In the genomic region with DNA sequence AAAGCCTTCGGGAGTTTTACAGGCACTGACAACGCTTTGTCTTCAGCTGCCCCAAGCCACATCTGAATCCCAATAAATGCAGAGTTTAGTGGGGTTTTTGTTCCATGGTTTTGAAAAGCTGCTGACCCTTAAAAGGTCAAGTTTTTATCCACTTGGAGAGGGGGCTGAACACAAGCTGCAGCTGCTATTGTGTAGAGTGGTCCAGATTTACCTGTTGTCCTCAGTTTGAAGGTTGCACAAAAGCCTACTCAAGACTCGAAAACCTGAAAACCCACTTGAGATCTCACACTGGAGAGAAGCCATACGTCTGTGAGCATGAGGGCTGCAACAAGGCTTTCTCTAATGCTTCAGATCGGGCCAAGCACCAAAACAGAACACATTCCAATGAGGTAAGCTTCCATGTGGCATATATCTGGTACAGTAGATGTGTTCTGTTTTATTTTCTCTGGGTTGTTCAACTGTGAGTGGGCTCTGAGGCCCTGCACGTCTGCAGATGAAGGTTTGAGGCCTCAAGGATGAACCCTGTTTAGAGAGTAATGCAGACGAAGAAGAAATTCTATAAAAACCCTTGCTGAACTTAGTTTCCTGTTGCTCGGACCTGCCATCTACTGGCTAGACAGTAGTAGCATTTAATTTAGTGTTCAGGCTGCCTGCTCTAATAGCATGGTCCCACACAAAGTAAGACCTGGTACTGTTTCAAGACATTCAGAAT, we compare ENCODE assay signal across 8 mouse cellular contexts.
A peak's percentile ranks its signal among the peaks of the same experiment; 100 is the strongest.
DNase-seq lines count a peak whose midpoint lies in the region; ATAC-seq and TF ChIP-seq lines count a peak whose summit lies in the region.

No protein-coding gene starts in this region.

- no peak overlapping the region for H3K9ac ChIP-seq in forebrain, embryonic 12.5 days
- H3K9ac ChIP-seq in intestine, embryonic 15.5 days, result no peak overlapping the region
- no peak overlapping the region for H3K9ac ChIP-seq in midbrain, embryonic 15.5 days

- TF ChIP-seq CTCF in Patski (IDR thresholded peaks at IDR 0.05), result peak; percentile 71

- peaks cover 32% of the 10 kb centered on the region for H3K4me1 ChIP-seq in forebrain, embryonic 12.5 days
- no peaks in the 10 kb centered on the region for H3K4me1 ChIP-seq in intestine, embryonic 15.5 days (replicated peaks)
- peaks cover 5% of the 10 kb centered on the region; the same call in 1 of the 2 replicates for H3K4me1 ChIP-seq in midbrain, embryonic 15.5 days

- H3K27me3 ChIP-seq in Patski, result no peaks in the 10 kb centered on the region
- 0 out of 2 replicates have a peak, but pooled peaks cover 7% of the 10 kb centered on the region for H3K27me3 ChIP-seq in forebrain, embryonic 12.5 days
- no peaks in the 10 kb centered on the region for H3K27me3 ChIP-seq in intestine, embryonic 15.5 days (replicated peaks)
- no peaks in the 10 kb centered on the region for H3K27me3 ChIP-seq in midbrain, embryonic 15.5 days (replicated peaks)

- DNase-seq in cerebellum, postnatal 14 days, result peak; percentile 61 to 64
- no peak for DNase-seq in cerebellum, adult 18-20 months
- no peak for DNase-seq in Patski (ENCODE audit: low read depth, low spot score)
- peak; percentile 54 to 57 for DNase-seq in left cerebral cortex, postnatal 14 days (ENCODE audit: low spot score in 2 of 2)
- no peak for DNase-seq in MN1 (ENCODE audit: low spot score)

- peak overlapping the region; percentile 57 for H3K27ac ChIP-seq in forebrain, embryonic 12.5 days
- H3K27ac ChIP-seq in intestine, embryonic 15.5 days, result no peak overlapping the region
- no peak overlapping the region for H3K27ac ChIP-seq in midbrain, embryonic 15.5 days

- 9% methylated on average over 8 of the region's 8 CpGs for WGBS in forebrain, embryonic 12.5 days
- WGBS in intestine, embryonic 15.5 days, result 47% methylated on average over 8 of the region's 8 CpGs
- WGBS in midbrain, embryonic 15.5 days, result 12% methylated on average over 8 of the region's 8 CpGs

- H3K4me2 ChIP-seq in forebrain, embryonic 12.5 days, result no peak overlapping the region
- H3K4me2 ChIP-seq in intestine, embryonic 15.5 days (replicated peaks), result no peak overlapping the region
- H3K4me2 ChIP-seq in midbrain, embryonic 15.5 days, result no peak overlapping the region

- CTCF ChIA-PET in Patski (lab: Charles Lee), result interaction anchor here (0.8 to 1.6 kb wide), 6 partner anchors 27 to 247 kb away, joined by 3 to 7 read pairs (median 4); no protein-coding TSS in a partner anchor

- H3K36me3 ChIP-seq in forebrain, embryonic 12.5 days (replicated peaks), result peaks cover 22% of the 10 kb centered on the region
- H3K36me3 ChIP-seq in intestine, embryonic 15.5 days, result no peaks in the 10 kb centered on the region
- no peaks in the 10 kb centered on the region for H3K36me3 ChIP-seq in midbrain, embryonic 15.5 days (replicated peaks)

- in situ Hi-C loops in Patski (cut with MboI; ENCODE audit: low pct_unique_long_range_greater_than_20kb), result loop anchor here (5.0 kb wide), 1 partner anchor 253 kb away; a partner anchor contains a TSS

- intact Hi-C loops in left cerebral cortex, postnatal 14 days (cut with DNase I), result no loop called here

- POLR2A ChIA-PET in Patski (lab: Charles Lee), result no interaction called here

- ATAC-seq in Patski, result peak; percentile 51
- peak; percentile 82 for ATAC-seq in forebrain, embryonic 12.5 days (ENCODE audit: low FRiP score)
- ATAC-seq in intestine, embryonic 15.5 days, result peak; percentile 59
- peak; percentile 88 for ATAC-seq in midbrain, embryonic 15.5 days (replicated peaks)

- H3K4me3 ChIP-seq in forebrain, embryonic 12.5 days (replicated peaks), result no peak overlapping the region
- H3K4me3 ChIP-seq in intestine, embryonic 15.5 days (replicated peaks), result no peak overlapping the region
- H3K4me3 ChIP-seq in midbrain, embryonic 15.5 days, result no peak overlapping the region

- no peaks in the 10 kb centered on the region for H3K9me3 ChIP-seq in forebrain, embryonic 12.5 days
- no peaks in the 10 kb centered on the region for H3K9me3 ChIP-seq in intestine, embryonic 15.5 days
- H3K9me3 ChIP-seq in midbrain, embryonic 15.5 days, result no peaks in the 10 kb centered on the region

Comparison
In these comparisons a context has a peak if more than half of its experiments do, and no peak if none do; other contexts are left out.
1. DNase-seq: peak in cerebellum, postnatal 14 days (2 of 2) and left cerebral cortex, postnatal 14 days (2 of 2); none in cerebellum, adult 18-20 months (0 of 2), Patski (single experiment) and MN1 (single experiment).
2. Peak in every context shown above with its lines, with median percentiles within 50 percentile points of each other: ATAC-seq.